Mouse (Mus musculus) R1 (cell line): ENCODE data around the gene Pgghg.
"Not testable (repeated sequence)": the region's sequence is repeated elsewhere in the genome, so short reads cannot be mapped to it uniquely, and the experiment has no call there.

Source experiments
- DNase-seq: peaks from one replicate; pipeline ENCODE4 v3.0.0-alpha.2; 2018; ENCODE audit warnings: low read depth, low spot score

Gene Pgghg

GRCm38 (mm10) chr7:140955758-140956555, 14.8 kb downstream of the Pgghg start, which contains the start of the genes Gm45717 and Ifitm2:
Gm45717 (minus strand) TSS chr7:140955937.
Ifitm2 (minus strand) TSS chr7:140955987.
- DNase-seq, result peak; percentile 99

- DNase-seq, result no peak
Measured at GRCm38 (mm10) chr7:140956556-140956869, 15.3 kb downstream of the Pgghg start.

GRCm38 (mm10) chr7:140959181-140959901, 18.1 kb downstream of the Pgghg start:
- DNase-seq, result peak; percentile 95

GRCm38 (mm10) chr7:140960026-140960425, 18.8 kb downstream of the Pgghg start:
- DNase-seq, result peak; percentile 71

- no peak for DNase-seq
Measured at GRCm38 (mm10) chr7:140961416-140961815, 20.2 kb downstream of the Pgghg start.

GRCm38 (mm10) chr7:140962733-140963132, 21.5 kb downstream of the Pgghg start:
- peak; percentile 57 for DNase-seq

GRCm38 (mm10) chr7:140966921-140967320, 25.7 kb downstream of the Pgghg start, which contains the start of gene Ifitm1:
Ifitm1 (plus strand) TSS chr7:140967221.
- no peak for DNase-seq

- peak; percentile 91 for DNase-seq
Measured at GRCm38 (mm10) chr7:140967862-140968591, 26.8 kb downstream of the Pgghg start.

- not testable (repeated sequence) for DNase-seq
Measured at GRCm38 (mm10) chr7:140968710-140969109, 27.5 kb downstream of the Pgghg start.

GRCm38 (mm10) chr7:140970931-140971330, 29.7 kb downstream of the Pgghg start:
- no peak for DNase-seq

- DNase-seq, result no peak
Measured at GRCm38 (mm10) chr7:140971479-140972171, 30.4 kb downstream of the Pgghg start.

GRCm38 (mm10) chr7:140973396-140974165, 32.4 kb downstream of the Pgghg start:
- peak; percentile 94 for DNase-seq

- DNase-seq, result peak; percentile 66
Measured at GRCm38 (mm10) chr7:140974940-140975339, 33.7 kb downstream of the Pgghg start.

- DNase-seq, result no peak
Measured at GRCm38 (mm10) chr7:140975465-140975864, 34.3 kb downstream of the Pgghg start.

- not testable (repeated sequence) for DNase-seq
Measured at GRCm38 (mm10) chr7:140976720-140977119, 35.5 kb downstream of the Pgghg start.

- DNase-seq, result no peak
Measured at GRCm38 (mm10) chr7:140981704-140982103, 40.5 kb downstream of the Pgghg start.

GRCm38 (mm10) chr7:140982971-140983370, 41.8 kb downstream of the Pgghg start:
- no peak for DNase-seq

GRCm38 (mm10) chr7:140987182-140988138, 46.3 kb downstream of the Pgghg start:
- DNase-seq, result no peak

GRCm38 (mm10) chr7:140989022-140989421, 47.8 kb downstream of the Pgghg start:
- DNase-seq, result peak; percentile 77
